Mouse (Mus musculus) thymus, postnatal 36 days (tissue): ENCODE data around the gene Ess2.

Experiments used
- DNase-seq, 2 experiments: peaks; one replicate each; pipeline ENCODE4 v3.0.0; 2022; ENCODE audit warnings: mixed read lengths in 2 of 2

The Ess2 gene

GRCm38 (mm10) chr16:17851860-17852259 is 59.3 kb downstream of the Ess2 start:
- no peak for DNase-seq

GRCm38 (mm10) chr16:17851331-17851730 is 59.8 kb downstream of the Ess2 start:
- no peak for DNase-seq
